In genomic region chr11:100112935-100113741, GRCm38 (mm10) we compare ENCODE assay signal across 25 mouse cellular contexts. TPM values are rescaled to one million over a fixed set of nuclear protein-coding genes. Genes with fewer than 3 reads are reported as not detected.
DNase-seq lines count a peak whose midpoint lies in the region; ATAC-seq lines count a peak whose summit lies in the region.
"Had no signal": no experiment of that assay in that cellular context is flagged by ENCODE, and none has a peak within 500 bp of the region (broad histone marks: within the 10 kb centered on the region; RNA-seq: fewer than 3 reads in every experiment).

No protein-coding gene starts in this region.

- H3K4me1 ChIP-seq in lung, embryonic 15.5 days: peaks cover 14% of the 10 kb centered on the region; the same call in 1 of the 2 replicates
- H3K4me1 ChIP-seq in intestine, embryonic 14.5 days (replicated peaks; ENCODE audit: control insufficient read depth, insufficient read depth, low read length): no peaks in the 10 kb centered on the region
- peaks cover 3% of the 10 kb centered on the region; the same call in 1 of the 2 replicates for H3K4me1 ChIP-seq in intestine, embryonic 16.5 days (ENCODE audit: control insufficient read depth, insufficient read depth, low read length)
- no peaks in the 10 kb centered on the region for H3K4me1 ChIP-seq in stomach, embryonic 15.5 days
- no peaks in the 10 kb centered on the region for H3K4me1 ChIP-seq in midbrain, embryonic 15.5 days
- H3K4me1 ChIP-seq: embryonic facial prominence, embryonic 15.5 days; forebrain, embryonic 15.5 days; heart, embryonic 10.5 days had no signal

- H3K9me3 ChIP-seq in lung, embryonic 15.5 days: no peaks in the 10 kb centered on the region
- no peaks in the 10 kb centered on the region for H3K9me3 ChIP-seq in intestine, embryonic 14.5 days (ENCODE audit: control insufficient read depth, low read length)
- no peaks in the 10 kb centered on the region for H3K9me3 ChIP-seq in intestine, embryonic 16.5 days (ENCODE audit: control insufficient read depth, low read length)
- no peaks in the 10 kb centered on the region for H3K9me3 ChIP-seq in stomach, embryonic 15.5 days
- no peaks in the 10 kb centered on the region for H3K9me3 ChIP-seq in midbrain, embryonic 15.5 days
- H3K9me3 ChIP-seq: embryonic facial prominence, embryonic 15.5 days; forebrain, embryonic 15.5 days; heart, embryonic 10.5 days had no signal

- H3K4me3 ChIP-seq in lung, embryonic 15.5 days: no peak overlapping the region
- H3K4me3 ChIP-seq in intestine, embryonic 14.5 days (ENCODE audit: low read depth, low read length): no peak overlapping the region
- H3K4me3 ChIP-seq in intestine, embryonic 16.5 days (ENCODE audit: low read length): no peak overlapping the region
- H3K4me3 ChIP-seq in stomach, embryonic 15.5 days (replicated peaks): no peak overlapping the region
- H3K4me3 ChIP-seq in midbrain, embryonic 15.5 days: no peak overlapping the region
- H3K4me3 ChIP-seq: embryonic facial prominence, embryonic 15.5 days; erythroblast, embryonic 14.5 days; forebrain, embryonic 15.5 days; heart, embryonic 10.5 days had no signal

- no peak overlapping the region for H3K4me2 ChIP-seq in lung, embryonic 15.5 days
- H3K4me2 ChIP-seq in intestine, embryonic 14.5 days (ENCODE audit: low read length): no peak overlapping the region
- H3K4me2 ChIP-seq in intestine, embryonic 16.5 days (ENCODE audit: low read depth, low read length): no peak overlapping the region
- no peak overlapping the region for H3K4me2 ChIP-seq in stomach, embryonic 15.5 days
- no peak overlapping the region for H3K4me2 ChIP-seq in midbrain, embryonic 15.5 days
- H3K4me2 ChIP-seq: embryonic facial prominence, embryonic 15.5 days; forebrain, embryonic 15.5 days had no signal

- DNase-seq in lung, postnatal 36 days: no peak
- no peak for DNase-seq in intestine, embryonic 14.5 days (ENCODE audit: low spot score)
- DNase-seq in left cerebral cortex, adult 9 months (ENCODE audit: low spot score in 2 of 2): no peak
- DNase-seq in testis, postnatal 10 days (ENCODE audit: low spot score): no peak
- DNase-seq: cerebellum, adult 11 months; cerebellum, adult 8-10 months; cerebellum, postnatal 14 days; embryo, embryonic 11 days; gastrocnemius, postnatal 10 days; heart, adult 18-20 months; heart, postnatal 10 days had no signal

- no peaks in the 10 kb centered on the region for H3K27me3 ChIP-seq in lung, embryonic 15.5 days
- no peaks in the 10 kb centered on the region for H3K27me3 ChIP-seq in intestine, embryonic 14.5 days (replicated peaks; ENCODE audit: control insufficient read depth, insufficient read depth, low read length)
- H3K27me3 ChIP-seq in intestine, embryonic 16.5 days (replicated peaks; ENCODE audit: control insufficient read depth, insufficient read depth, low read length): no peaks in the 10 kb centered on the region
- no peaks in the 10 kb centered on the region for H3K27me3 ChIP-seq in stomach, embryonic 15.5 days (replicated peaks)
- no peaks in the 10 kb centered on the region for H3K27me3 ChIP-seq in midbrain, embryonic 15.5 days (replicated peaks)
- H3K27me3 ChIP-seq: embryonic facial prominence, embryonic 15.5 days; forebrain, embryonic 15.5 days had no signal

- 50% methylated on average over 11 of the region's 11 CpGs for WGBS in lung, embryonic 15.5 days
- WGBS in intestine, embryonic 14.5 days: 74% methylated on average over 11 of the region's 11 CpGs
- WGBS in intestine, embryonic 16.5 days: 68% methylated on average over 11 of the region's 11 CpGs
- WGBS in stomach, embryonic 15.5 days: 68% methylated on average over 11 of the region's 11 CpGs
- WGBS in midbrain, embryonic 15.5 days: 86% methylated on average over 11 of the region's 11 CpGs

- peak overlapping the region; percentile 26; the same call in 1 of the 2 replicates for H3K27ac ChIP-seq in lung, embryonic 15.5 days
- no peak overlapping the region for H3K27ac ChIP-seq in intestine, embryonic 14.5 days (ENCODE audit: low read depth)
- H3K27ac ChIP-seq in intestine, embryonic 16.5 days (ENCODE audit: low read length): no peak overlapping the region
- peak overlapping the region; percentile 57 for H3K27ac ChIP-seq in stomach, embryonic 15.5 days
- H3K27ac ChIP-seq in midbrain, embryonic 15.5 days: no peak overlapping the region
- H3K27ac ChIP-seq: embryonic facial prominence, embryonic 15.5 days; forebrain, embryonic 15.5 days; heart, embryonic 10.5 days had no signal

- H3K36me3 ChIP-seq in lung, embryonic 15.5 days: no peaks in the 10 kb centered on the region
- H3K36me3 ChIP-seq in intestine, embryonic 14.5 days (ENCODE audit: control insufficient read depth, insufficient read depth, low read length): no peaks in the 10 kb centered on the region
- no peaks in the 10 kb centered on the region for H3K36me3 ChIP-seq in intestine, embryonic 16.5 days (ENCODE audit: control insufficient read depth, insufficient read depth, low read length)
- no peaks in the 10 kb centered on the region for H3K36me3 ChIP-seq in stomach, embryonic 15.5 days
- H3K36me3 ChIP-seq in midbrain, embryonic 15.5 days (replicated peaks): no peaks in the 10 kb centered on the region
- H3K36me3 ChIP-seq: embryonic facial prominence, embryonic 15.5 days; forebrain, embryonic 15.5 days; G1E; heart, embryonic 10.5 days had no signal

- no peak overlapping the region for H3K9ac ChIP-seq in lung, embryonic 15.5 days
- H3K9ac ChIP-seq in intestine, embryonic 14.5 days (ENCODE audit: low read length): no peak overlapping the region
- no peak overlapping the region for H3K9ac ChIP-seq in intestine, embryonic 16.5 days (ENCODE audit: low read depth, low read length)
- H3K9ac ChIP-seq in stomach, embryonic 15.5 days: no peak overlapping the region
- no peak overlapping the region for H3K9ac ChIP-seq in midbrain, embryonic 15.5 days
- H3K9ac ChIP-seq: embryonic facial prominence, embryonic 15.5 days; forebrain, embryonic 15.5 days had no signal

- peak; percentile 7; the same call in 1 of the 2 replicates for ATAC-seq in lung, embryonic 15.5 days (ENCODE audit: borderline replicate concordance, extremely low read depth, low FRiP score, low TSS enrichment)
- 0 out of 2 replicates have a peak, but pooled peaks have one; percentile 64 for ATAC-seq in intestine, embryonic 14.5 days (replicated peaks; ENCODE audit: low FRiP score, low TSS enrichment, low read depth)
- peak; percentile 21 for ATAC-seq in intestine, embryonic 16.5 days
- peak; percentile 76; the same call in 1 of the 2 replicates for ATAC-seq in stomach, embryonic 15.5 days (ENCODE audit: insufficient read depth, low FRiP score, low read depth)
- ATAC-seq in midbrain, embryonic 15.5 days (replicated peaks): no peak
- ATAC-seq: CD4-positive, CD25-positive, alpha-beta regulatory T cell, adult 4 months; forebrain, embryonic 15.5 days had no signal

RNA-seq across cellular contexts. Expression of gene Krt36, which starts 7.7 kb away (rescaled TPM):
- 0.13 and 0.20 TPM in 2 replicates for polyA plus RNA-seq in lung, embryonic 15.5 days (2015; fragmentation: Nextera tagmentation; extraction: Ambion mirVana)
- 0.11 and 0.13 TPM in 2 replicates for polyA plus RNA-seq in intestine, embryonic 14.5 days (2014; fragmentation: Nextera tagmentation; extraction: Ambion mirVana)
- polyA plus RNA-seq in intestine, embryonic 16.5 days (2015; fragmentation: Nextera tagmentation; extraction: Ambion mirVana): 0.10 TPM in 1 of 2 replicates, not detected in the other
- polyA plus RNA-seq in stomach, embryonic 15.5 days (2015; fragmentation: Nextera tagmentation; extraction: Ambion mirVana): 0.13 and 0.37 TPM in 2 replicates
- not detected in 2 replicates for polyA plus RNA-seq in midbrain, embryonic 15.5 days (2015; fragmentation: Nextera tagmentation; extraction: Ambion mirVana)
- polyA plus RNA-seq: brain, embryonic 14.5 days; CD4-positive, CD25-positive, alpha-beta regulatory T cell, adult 4 months; erythroblast, embryonic 14.5 days; forebrain, embryonic 11.5 days; forebrain, embryonic 15.5 days; G1E; heart, embryonic 14.5 days had no signal

RNA-seq across cellular contexts. Expression of gene Krt13, which starts 8.2 kb away (rescaled TPM):
- polyA plus RNA-seq in lung, embryonic 15.5 days (2015; fragmentation: Nextera tagmentation; extraction: Ambion mirVana): 4.0 and 7.4 TPM in 2 replicates
- 0.11 TPM in 1 of 2 replicates, not detected in the other for polyA plus RNA-seq in intestine, embryonic 14.5 days (2014; fragmentation: Nextera tagmentation; extraction: Ambion mirVana)
- 0.29 TPM in 1 of 2 replicates, not detected in the other for polyA plus RNA-seq in intestine, embryonic 16.5 days (2015; fragmentation: Nextera tagmentation; extraction: Ambion mirVana)
- polyA plus RNA-seq in stomach, embryonic 15.5 days (2015; fragmentation: Nextera tagmentation; extraction: Ambion mirVana): 397 and 779 TPM in 2 replicates
- 0.26 TPM in 1 of 2 replicates, not detected in the other for polyA plus RNA-seq in midbrain, embryonic 15.5 days (2015; fragmentation: Nextera tagmentation; extraction: Ambion mirVana)
- polyA plus RNA-seq: brain, embryonic 14.5 days; CD4-positive, CD25-positive, alpha-beta regulatory T cell, adult 4 months; embryonic facial prominence, embryonic 11.5 days; erythroblast, embryonic 14.5 days; forebrain, embryonic 11.5 days; forebrain, embryonic 15.5 days; G1E; heart, embryonic 14.5 days had no signal

RNA-seq across cellular contexts. Expression of gene Krt35, which starts 17.1 kb away (rescaled TPM):
- not detected in 2 replicates for polyA plus RNA-seq in lung, embryonic 15.5 days (2015; fragmentation: Nextera tagmentation; extraction: Ambion mirVana)
- not detected in 2 replicates for polyA plus RNA-seq in intestine, embryonic 14.5 days (2014; fragmentation: Nextera tagmentation; extraction: Ambion mirVana)
- 0.07 and 0.12 TPM in 2 replicates for polyA plus RNA-seq in intestine, embryonic 16.5 days (2015; fragmentation: Nextera tagmentation; extraction: Ambion mirVana)
- 0.32 TPM in 1 of 2 replicates, not detected in the other for polyA plus RNA-seq in stomach, embryonic 15.5 days (2015; fragmentation: Nextera tagmentation; extraction: Ambion mirVana)
- not detected in 2 replicates for polyA plus RNA-seq in midbrain, embryonic 15.5 days (2015; fragmentation: Nextera tagmentation; extraction: Ambion mirVana)
- polyA plus RNA-seq: brain, embryonic 14.5 days; CD4-positive, CD25-positive, alpha-beta regulatory T cell, adult 4 months; embryonic facial prominence, embryonic 11.5 days; erythroblast, embryonic 14.5 days; forebrain, embryonic 11.5 days; forebrain, embryonic 15.5 days; G1E; heart, embryonic 10.5 days; heart, embryonic 14.5 days had no signal

RNA-seq across cellular contexts. Expression of gene Krt15, which starts 22.6 kb away (rescaled TPM):
- polyA plus RNA-seq in lung, embryonic 15.5 days (2015; fragmentation: Nextera tagmentation; extraction: Ambion mirVana): 49.1 and 59.3 TPM in 2 replicates
- 1.3 TPM in 2 replicates for polyA plus RNA-seq in intestine, embryonic 14.5 days (2014; fragmentation: Nextera tagmentation; extraction: Ambion mirVana)
- 2.2 and 4.5 TPM in 2 replicates for polyA plus RNA-seq in intestine, embryonic 16.5 days (2015; fragmentation: Nextera tagmentation; extraction: Ambion mirVana)
- polyA plus RNA-seq in stomach, embryonic 15.5 days (2015; fragmentation: Nextera tagmentation; extraction: Ambion mirVana): 698 and 1,006 TPM in 2 replicates
- 0.42 and 4.2 TPM in 2 replicates for polyA plus RNA-seq in midbrain, embryonic 15.5 days (2015; fragmentation: Nextera tagmentation; extraction: Ambion mirVana)
- polyA plus RNA-seq: CD4-positive, CD25-positive, alpha-beta regulatory T cell, adult 4 months; G1E had no signal

RNA-seq across cellular contexts. Expression of gene Krt32, which starts 25.1 kb away (rescaled TPM):
- polyA plus RNA-seq in lung, embryonic 15.5 days (2015; fragmentation: Nextera tagmentation; extraction: Ambion mirVana): not detected in 2 replicates
- not detected in 2 replicates for polyA plus RNA-seq in intestine, embryonic 14.5 days (2014; fragmentation: Nextera tagmentation; extraction: Ambion mirVana)
- polyA plus RNA-seq in intestine, embryonic 16.5 days (2015; fragmentation: Nextera tagmentation; extraction: Ambion mirVana): not detected in 2 replicates
- not detected in 2 replicates for polyA plus RNA-seq in stomach, embryonic 15.5 days (2015; fragmentation: Nextera tagmentation; extraction: Ambion mirVana)
- polyA plus RNA-seq in midbrain, embryonic 15.5 days (2015; fragmentation: Nextera tagmentation; extraction: Ambion mirVana): not detected in 2 replicates
- polyA plus RNA-seq: brain, embryonic 14.5 days; CD4-positive, CD25-positive, alpha-beta regulatory T cell, adult 4 months; embryonic facial prominence, embryonic 11.5 days; erythroblast, embryonic 14.5 days; forebrain, embryonic 11.5 days; forebrain, embryonic 15.5 days; G1E; heart, embryonic 10.5 days; heart, embryonic 14.5 days had no signal

Comparison
In these comparisons a context has a peak if more than half of its experiments do, and no peak if none do; other contexts are left out.
1. H3K27ac ChIP-seq: peak in lung, embryonic 15.5 days (single experiment) and stomach, embryonic 15.5 days (single experiment); none in intestine, embryonic 14.5 days (single experiment), intestine, embryonic 16.5 days (single experiment) and midbrain, embryonic 15.5 days (single experiment).
2. RNA of gene Krt13, which starts 8.2 kb away (polyA plus RNA-seq): 397 to 779 TPM in stomach, embryonic 15.5 days; 4.0 to 7.4 TPM in lung, embryonic 15.5 days, 0.29 TPM in intestine, embryonic 16.5 days, 0.11 TPM in intestine, embryonic 14.5 days and 0.26 TPM in midbrain, embryonic 15.5 days; every median in the first group is over 10 times any median in the second.